Mouse (Mus musculus) adrenal gland, postnatal 10 days (tissue): ENCODE results near the gene Cs. TPM values are rescaled to one million over a fixed set of nuclear protein-coding genes. Genes with fewer than 3 reads are reported as not detected.

Experiments
- DNase-seq: peaks from one replicate; pipeline ENCODE4 v3.0.0; 2021; ENCODE audit warnings: mixed read lengths
- long read RNA-seq, 2 experiments: library from polyadenylated mRNA; stranded (forward); transcript quantifications; one replicate each; pipeline ENCODE4 v2.0.0; 2021
- total RNA-seq, 2 experiments: library from RNA; stranded (reverse); gene quantifications; 2 replicates each; pipeline ENCODE4 v1.2.3; 2021

Gene Cs
- total RNA-seq = 1,000 to 10,000 TPM; 1,048 to 1,207 TPM
- long read RNA-seq, experiment 1, transcript Cs-201 (11 exons, 2,926 nt) = major isoform, 700 of 1,016 reads
- long read RNA-seq, experiment 1, transcript Cs-202 (1 exons, 3,003 nt) = minor isoform, 5 of 1,016 reads
- long read RNA-seq, experiment 1, partial matches to known transcripts = 300 of 1,016 reads
- long read RNA-seq, experiment 1, other reads (novel, unspliced or antisense) = 11 of 1,016 reads
- long read RNA-seq, experiment 2, transcript Cs-201 (11 exons, 2,926 nt) = major isoform, 649 of 804 reads
- long read RNA-seq, experiment 2, partial matches to known transcripts = 143 of 804 reads
- long read RNA-seq, experiment 2, other reads (novel, unspliced or antisense) = 10 of 804 reads

DNA sequence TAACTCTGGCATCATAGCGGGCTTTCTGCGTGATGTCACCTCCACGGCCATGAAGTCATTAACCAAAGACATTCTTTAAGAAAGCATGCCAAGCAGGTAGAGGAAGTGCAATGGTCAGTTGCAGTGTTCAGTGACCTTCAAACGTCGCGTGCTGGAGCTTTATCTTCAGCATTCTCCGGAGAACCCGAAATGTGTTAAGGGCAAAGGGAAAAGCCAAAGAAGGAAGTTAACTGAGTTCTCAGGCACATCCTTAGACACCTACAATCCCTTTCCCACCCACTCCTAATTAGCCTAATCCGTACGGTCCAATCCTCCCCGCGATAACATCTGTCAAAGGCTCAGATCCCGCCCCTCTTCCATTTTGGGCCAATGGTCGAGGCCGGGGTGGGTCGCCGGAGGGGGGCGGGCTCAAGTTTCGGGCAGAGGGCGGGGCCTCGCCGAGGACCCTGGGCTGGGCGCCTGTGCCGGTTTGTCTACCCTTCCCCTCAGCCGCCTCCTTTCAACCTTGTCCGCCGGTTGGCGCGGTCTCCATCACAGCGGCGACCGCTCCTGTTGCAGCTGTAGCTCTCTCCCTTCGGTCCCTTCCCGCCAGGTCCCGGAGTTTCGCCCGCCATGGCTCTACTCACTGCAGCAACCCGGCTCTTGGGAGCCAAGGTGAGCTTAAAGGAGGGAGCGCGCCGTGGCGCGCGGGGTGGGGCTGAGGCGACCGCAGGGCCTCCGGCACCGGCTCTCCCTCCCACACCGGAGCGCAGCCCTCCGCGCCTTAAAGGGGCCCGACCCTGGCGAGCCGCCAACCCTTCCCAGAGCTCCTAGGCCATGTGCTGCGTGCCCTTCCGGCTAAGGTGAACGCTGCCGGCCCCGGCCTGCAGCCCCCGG is at the start of gene Cs:
Cs (plus strand) TSS at position 429 of the 876 bp plus-strand sequence.
- DNase-seq = peak; percentile 99

DNA sequence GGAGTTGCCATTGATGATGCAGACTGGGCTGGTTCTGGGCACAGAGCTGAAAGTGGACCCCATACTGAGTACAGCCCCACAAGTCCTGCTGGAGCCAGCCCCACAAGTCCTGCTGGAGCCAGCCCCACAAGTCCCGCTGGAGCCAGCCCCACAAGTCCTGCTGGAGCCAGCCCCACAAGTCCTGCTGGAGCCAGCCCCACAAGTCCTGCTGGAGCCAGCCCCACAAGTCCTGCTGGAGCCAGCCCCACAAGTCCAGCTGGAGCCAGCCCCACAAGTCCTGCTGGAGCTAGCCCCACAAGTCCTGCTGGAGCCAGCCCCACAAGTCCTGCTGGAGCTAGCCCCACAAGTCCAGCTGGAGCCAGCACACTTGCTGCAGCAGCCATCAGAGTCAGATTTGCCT is 46.9 kb upstream of the Cs start:
- DNase-seq = peak; percentile 15

DNA sequence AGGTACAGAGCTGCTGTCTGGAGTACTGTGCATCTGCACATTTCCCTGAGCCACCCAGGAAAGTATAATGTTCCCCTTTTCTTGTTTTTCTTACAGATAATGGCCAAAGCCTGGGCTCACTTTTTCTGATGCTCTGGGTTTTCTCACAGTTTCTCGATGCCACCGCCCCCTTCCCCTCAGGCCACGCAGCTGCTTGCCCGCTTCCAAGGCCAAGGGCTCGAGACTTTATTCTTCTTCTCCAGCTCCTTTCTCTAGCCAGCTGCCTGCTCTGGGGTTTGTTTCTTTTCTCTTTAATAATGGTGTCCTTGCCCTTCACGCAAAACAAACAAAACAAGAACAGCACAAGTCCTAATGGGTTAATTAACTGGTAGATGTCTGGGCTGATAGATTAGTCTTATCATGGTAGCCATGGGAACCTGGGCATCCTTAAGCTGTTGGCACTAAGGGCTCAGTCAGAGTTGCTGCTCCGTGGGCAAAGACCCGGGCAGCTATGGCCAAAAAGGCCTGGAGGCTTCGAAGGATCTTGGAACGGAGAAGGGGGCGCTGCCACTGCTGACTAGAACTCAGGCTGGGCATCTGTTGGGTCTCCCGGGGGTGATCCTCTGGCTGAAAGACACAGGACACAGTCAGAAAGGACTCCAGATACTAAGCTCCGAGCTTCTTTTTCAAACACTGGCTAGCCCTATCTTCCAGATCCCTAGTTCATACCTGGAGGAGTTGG is 41.0 kb upstream of the Cs start:
- DNase-seq = no peak

DNA sequence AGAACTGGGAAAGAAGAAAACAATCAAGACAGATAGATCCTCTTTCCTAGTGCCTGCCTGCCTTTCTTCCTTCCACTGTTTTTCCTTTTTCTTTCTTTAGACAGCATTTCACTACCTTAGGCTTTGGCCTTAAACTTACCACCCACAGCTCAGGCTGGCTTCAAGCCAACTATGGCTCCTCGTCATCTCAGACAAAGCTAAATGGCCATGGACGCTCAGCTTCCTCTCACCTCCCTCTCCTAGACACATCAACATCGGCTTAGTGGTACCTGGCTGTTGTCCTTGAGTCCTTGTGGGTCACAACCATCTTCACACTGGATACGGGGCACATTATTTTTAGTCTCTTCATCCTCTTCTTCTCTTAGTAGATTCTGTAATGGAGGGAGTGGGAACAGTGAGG is 40.3 kb upstream of the Cs start:
- DNase-seq = peak; percentile 61

DNA sequence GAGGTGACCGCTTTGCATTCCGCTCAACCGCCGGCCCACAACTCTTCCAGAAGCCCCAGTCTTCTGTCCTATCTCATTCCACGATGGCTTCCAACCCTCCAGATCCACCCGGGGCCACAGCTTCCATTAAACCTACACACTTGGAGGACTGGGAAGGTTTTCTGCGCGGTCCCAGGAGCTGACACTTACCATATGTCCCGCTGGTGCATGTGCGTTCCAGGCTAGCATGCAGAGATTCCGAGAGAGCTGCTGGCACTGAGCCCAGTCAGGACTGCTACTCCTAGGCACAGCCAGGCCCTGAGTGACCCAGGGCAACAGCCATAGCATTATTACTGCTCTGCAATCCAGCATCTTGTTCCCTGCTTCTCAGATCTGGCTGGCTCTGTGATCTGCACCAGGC is 39.9 kb upstream of the Cs start:
- peak; percentile 63 for DNase-seq

DNA sequence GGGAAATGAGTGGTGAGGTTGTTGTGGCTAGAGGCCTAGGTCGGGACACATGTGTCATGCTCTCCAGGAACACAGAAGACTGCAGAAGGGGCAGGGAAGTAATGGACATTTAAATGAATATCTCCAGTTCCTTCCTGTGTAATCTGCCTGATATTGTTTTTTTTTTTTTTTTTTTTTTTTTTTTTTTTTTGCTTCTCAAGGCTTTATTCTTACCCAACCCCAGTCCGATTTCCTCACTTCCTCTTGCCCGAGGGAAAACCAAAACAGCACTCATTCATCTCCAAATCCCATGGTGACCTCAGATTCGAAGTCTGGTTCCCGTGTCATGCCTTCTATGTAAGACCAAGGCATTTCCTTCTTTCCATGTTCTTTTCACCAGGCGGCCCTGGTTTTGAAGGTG is 39.3 kb upstream of the Cs start:
- DNase-seq = peak; percentile 46

DNA sequence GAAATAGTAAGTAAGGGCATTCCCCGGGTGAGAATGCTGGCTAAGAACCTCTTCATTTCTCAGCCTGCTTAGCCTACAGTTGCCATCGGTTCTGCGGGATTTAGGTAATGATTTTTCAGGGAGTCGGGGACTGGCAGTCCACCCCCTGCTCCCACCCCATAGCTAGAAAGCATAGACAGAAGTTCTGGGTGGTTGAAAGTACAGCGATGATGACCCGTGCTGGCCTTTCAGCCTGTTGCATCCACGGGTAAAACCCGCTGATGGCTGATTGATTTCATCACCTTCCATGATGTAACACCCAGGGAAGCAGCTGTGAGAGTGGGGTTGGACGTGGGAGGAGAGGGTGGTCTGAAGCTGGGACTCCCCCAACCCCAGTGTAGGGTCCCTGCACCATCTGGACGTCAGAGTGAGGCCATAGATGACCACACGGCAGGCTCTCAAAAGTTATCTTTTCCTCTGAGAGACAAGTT is 38.8 kb upstream of the Cs start, which contains the start of gene Il23a:
Il23a (minus strand) TSS at position 51 of the 470 bp plus-strand sequence.
- no peak for DNase-seq

DNA sequence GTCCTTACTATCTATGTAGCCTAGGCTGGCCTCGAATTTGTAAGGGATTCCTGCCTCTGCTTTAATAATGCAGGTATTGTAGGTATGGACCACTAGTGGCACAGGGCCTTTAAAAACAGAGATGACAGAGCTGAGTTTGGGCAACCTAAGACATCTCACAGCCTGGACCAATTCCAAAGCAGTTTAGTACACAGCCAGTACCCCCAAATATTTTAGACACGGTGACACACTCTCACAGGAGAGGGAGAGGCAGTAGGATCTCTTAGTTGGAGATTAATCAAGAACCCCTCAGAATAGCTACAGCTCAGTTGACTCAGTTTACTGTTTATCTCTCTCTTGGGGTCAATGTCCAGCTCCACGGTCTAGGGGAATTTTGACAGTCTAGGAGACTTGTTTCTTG is 35.2 kb upstream of the Cs start:
- no peak for DNase-seq

DNA sequence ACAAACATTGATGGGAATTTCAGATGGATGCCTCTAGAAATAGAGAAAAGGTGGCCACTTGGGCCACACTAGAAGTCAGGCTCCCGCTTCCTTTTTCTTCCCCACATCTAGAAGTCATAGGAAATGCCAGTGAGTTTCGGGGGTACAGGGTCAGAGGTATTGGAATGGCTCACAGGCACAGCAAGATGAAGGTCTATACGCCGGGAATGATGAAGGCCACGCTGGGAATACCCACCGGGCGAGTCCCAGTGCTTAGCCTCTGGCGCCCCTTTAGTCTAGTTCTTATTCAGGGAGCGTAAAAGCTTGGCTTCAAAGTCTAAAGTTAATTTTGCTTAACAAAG is 34.8 kb upstream of the Cs start:
- no peak for DNase-seq

DNA sequence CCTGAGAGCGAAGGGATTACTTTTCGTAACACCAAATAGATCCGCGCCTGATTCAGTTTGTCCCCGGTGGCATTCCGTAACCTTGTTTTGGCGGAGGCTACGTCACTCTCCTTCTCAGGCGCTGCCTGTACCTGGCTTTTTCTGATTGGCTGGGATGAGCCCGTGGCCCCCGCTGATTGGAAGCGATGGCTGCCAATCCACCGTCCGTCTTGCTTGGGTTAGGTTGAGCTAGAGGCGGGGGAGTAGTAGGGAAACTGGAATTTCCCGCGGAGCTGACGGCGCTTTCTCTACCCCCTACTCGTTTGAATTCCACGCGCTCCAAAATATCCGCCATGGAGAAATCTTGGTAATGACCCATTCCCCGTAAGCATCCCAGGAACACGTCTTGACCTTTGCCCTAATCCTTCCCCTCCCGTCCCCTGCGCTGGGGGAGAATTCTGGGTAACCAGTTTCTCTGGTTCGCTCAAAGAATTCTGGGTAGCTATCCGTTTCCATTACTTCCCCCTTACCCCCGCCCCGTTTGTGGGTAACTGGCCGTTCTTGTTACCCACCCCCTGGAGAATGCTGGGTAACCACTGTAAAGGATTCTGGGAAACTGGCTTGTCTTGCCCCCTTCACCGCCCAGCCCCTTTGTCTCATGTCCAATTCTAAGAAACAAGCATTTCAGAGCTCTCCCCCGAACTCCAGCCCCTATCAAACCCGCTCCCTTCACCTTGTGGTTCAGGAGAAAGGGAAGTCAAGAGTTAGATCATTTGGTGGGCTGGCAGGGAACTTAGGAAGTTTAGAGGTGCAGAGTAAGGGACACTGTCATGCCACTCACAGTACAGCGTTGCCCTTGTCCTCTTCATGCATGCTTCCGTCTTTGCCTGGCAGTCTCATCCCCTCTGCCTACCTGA is 34.2 kb upstream of the Cs start, which contains the start of gene Pan2:
Pan2 (plus strand) TSS at position 210 of the 896 bp plus-strand sequence.
- peak; percentile 99 for DNase-seq

DNA sequence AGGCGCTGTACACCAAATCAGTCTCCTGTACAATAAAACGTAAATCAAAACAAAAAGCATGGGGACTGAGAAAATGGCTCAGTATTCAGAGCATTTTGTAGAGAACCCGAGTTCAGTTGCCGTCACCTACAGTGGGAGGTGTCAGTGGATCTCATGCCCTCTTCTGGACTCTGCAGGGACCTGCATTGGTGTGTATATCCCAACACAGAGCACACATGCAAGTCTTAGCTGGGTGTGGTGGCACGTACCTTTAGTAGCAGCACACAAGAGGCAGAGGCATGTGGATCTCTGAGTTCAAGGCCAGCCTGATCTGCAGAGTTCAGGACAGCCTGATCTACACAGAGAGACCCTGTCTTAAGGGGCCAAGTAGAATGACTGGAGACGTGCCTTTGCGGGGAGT is 27.9 kb upstream of the Cs start:
- DNase-seq = peak; percentile 16

DNA sequence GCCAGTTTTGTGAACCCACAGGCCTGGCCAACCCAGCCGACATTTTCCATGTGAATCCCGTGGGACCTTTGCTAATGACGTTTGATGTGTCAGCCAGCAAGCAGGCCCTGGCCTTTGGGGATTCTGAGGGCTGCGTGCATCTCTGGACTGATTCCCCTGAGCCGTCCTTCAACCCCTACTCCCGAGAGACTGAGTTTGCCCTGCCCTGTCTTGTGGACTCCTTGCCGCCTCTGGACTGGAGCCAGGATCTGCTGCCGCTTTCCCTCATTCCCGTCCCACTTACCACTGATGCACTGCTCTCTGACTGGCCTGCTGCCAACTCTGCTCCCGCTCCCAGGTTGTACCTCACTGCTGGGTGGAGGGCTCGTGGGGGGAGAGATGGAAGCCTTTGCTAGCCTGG is 27.4 kb upstream of the Cs start:
- DNase-seq = peak; percentile 83

DNA sequence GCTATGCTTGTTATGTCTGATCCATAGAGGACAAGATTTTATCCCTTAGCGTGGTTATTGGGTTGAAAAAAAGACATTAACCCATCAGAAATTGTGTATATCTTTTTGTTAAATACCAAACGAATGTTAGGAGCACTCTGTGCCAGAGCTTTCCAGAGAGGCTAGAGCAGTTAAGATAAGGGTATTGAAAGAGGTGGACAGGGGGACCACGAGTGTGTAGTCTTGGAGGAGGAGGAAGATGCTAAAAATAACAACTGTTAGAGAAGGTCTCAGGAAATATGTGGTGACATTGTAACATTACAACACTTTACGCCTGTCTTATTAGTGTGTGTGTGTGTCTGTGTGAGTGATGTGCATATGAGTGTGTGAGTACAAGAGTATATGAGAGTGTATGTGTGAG is 26.6 kb upstream of the Cs start:
- DNase-seq = no peak

DNA sequence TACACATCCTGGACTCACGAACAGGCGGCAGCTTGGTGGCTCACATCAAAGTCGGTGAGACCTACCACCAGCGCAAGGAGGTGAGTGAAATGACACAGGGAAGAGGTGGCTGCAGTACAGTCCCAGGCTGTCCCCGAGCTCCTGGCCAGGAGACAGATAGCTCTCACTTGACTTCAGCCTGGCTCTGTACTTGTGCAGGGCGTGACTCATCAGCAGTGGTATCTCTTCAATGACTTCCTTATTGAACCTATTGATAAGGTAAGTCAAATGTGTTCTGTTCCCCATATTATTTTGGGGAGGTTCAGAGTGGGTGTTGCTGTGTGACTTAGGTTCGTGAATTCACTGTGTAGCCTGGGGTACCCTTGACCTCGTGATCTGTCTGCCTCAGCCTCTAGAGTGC is 22.0 kb upstream of the Cs start:
- no peak for DNase-seq

DNA sequence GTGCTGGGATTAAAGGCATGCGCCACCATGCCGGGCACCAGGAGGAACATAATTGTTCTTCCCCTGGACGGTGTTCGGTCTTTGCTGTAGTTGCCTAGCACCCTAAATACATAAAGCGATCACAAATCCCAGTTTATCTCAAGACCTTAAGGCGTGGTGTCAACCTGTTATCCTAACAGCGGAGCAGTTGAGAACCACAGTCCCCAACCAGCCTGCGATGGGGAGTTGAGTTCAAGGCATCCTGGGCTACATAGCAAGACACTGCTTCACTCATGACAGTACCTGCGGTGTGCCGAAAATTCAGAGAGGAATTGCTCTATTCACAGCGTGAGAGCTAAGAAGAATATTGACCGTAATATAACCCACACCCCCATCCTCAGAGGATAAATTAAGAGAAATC is 15.9 kb upstream of the Cs start:
- DNase-seq = no peak

DNA sequence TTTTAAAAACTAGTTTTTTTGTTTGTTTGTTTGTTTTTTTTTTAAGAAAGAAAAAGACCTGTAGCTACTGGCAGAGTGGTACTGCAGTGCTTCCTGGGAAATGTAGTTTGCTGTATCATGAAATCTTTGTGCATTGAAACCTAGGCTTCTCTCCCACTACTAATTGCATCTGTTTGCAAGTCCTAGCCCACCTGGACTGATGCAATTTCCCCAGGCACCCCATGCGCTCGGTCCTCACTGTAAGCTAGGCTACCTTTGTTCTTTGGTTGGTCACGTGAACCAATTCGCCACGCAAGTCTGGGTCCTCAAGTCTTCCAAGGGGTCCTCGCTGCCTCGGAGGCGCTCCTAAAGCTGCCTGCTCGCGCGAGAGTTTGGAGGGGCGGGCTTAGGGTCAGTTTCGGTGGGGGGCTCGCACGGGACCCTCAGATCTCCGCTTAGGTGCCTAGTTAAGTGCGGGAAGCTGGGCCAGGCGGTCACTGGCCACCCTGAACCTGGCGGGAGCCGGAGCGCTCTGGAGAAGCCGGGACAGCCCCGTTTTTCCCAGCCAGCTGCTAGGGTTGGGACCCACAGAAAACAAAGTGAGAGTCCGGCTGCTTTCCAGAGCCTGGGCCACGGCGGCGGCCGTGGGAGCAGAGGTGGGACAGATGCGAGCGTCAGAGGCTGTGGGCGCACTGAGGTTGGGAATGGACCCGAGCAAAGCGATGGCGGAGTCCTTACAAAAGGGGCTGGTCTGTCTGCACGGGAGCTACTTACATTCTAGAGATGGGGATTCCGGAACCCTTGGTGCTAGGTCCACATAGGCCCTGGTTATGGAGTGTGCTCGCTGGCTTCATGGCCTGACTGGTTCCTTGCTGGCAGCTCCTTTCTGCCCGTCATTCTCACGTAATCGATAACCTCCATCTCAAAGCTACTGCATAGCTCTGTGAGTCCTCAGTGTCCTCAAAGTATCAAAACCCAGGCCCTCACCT is 15.1 kb upstream of the Cs start, which contains the start of gene Cnpy2:
Cnpy2 (plus strand) TSS at position 319 of the 968 bp plus-strand sequence.
- DNase-seq = peak; percentile 87

DNA sequence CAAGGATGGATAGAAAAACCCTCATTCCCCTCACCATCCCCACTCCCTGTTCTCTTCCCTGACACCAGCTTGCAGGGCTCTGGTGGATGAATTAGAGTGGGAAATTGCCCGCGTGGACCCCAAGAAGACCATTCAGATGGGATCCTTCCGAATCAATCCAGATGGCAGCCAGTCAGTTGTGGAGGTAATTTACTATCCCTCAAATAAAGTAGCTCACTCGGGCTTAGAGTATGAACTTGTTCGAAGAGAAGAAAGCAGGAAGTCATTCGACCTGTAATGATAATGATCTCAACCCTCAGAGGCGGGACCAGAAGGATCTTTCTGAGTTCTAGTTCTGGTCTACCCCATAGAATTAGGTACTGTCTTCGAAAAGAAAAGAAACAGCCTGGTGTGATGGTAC is 14.0 kb upstream of the Cs start:
- no peak for DNase-seq

DNA sequence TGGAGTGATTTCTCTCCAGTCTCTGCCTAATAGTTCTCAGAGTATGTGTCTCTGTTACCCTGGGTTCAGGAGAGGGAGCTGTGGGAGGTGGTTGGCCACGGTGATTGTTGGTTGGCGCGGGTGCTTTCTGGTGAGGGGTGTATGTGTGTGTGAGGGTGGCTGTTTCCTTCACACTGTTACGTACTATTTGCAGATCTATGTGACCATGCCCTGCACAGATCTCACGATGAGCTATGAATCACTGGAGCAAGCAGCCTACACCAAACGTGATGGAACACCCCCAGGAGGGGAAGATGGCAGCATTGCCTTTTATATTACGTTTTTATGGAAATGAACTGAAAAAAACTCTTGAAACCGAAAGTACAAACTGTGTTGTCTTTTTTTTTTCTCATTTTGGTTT is 10.7 kb upstream of the Cs start:
- no peak for DNase-seq

DNA sequence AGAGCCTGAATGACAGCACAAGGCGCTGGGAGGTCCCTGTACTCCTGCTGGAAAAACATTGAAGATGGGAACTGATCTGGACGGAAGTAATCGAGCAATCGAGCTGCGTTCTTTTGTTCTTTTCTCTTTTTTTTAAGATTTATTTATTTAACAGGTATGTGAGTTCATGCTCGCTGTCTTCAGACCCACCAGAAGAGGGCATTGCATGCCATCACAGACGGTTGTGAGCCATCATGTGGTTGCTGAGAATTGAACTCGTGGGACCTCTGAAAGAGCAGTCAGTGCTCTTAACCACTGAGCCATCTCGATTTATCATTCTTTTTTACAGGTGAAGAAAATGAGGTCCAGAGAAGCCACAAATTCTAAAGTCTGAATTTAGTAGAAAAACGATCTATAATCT is 9.9 kb upstream of the Cs start:
- no peak for DNase-seq
